Mouse (Mus musculus) lung, adult 2 months (tissue): ENCODE data around the gene Ino80b.

Experiments
- CTCF ChIP-seq: fragments of 200-500 bp; IDR thresholded peaks from 2 replicates; pipeline ENCODE4 v1.5.1; 2011; ENCODE audit warnings: mild to moderate bottlenecking, low read length, control low read depth; ENCODE audit not compliant: insufficient read depth
- POLR2A ChIP-seq: fragments of 200-500 bp; IDR thresholded peaks from 2 replicates; pipeline ENCODE4 v1.6.1; 2011; ENCODE audit warnings: low read depth, mild to moderate bottlenecking, control low read depth, low read length, borderline replicate concordance; ENCODE audit errors: extremely low read depth

- TF ChIP-seq POLR2A: no peak
- no peak for TF ChIP-seq CTCF
These were observed 9.4 kb downstream of the Ino80b start for GRCm38 (mm10) chr6:83115682-83116372.
